Mouse (Mus musculus) lung, postnatal 0 days (tissue): ENCODE measurements around the gene Gm49601.

Experiments used
- CTCF ChIP-seq: IDR thresholded peaks from 2 replicates; pipeline ENCODE4 v1.5.1; 2016; ENCODE audit warnings: antibody characterized with exemption, mild to moderate bottlenecking
- EP300 ChIP-seq: IDR thresholded peaks from 2 replicates; pipeline ENCODE4 v1.6.1; 2016; ENCODE audit warnings: antibody characterized with exemption, mild to moderate bottlenecking, control low read depth

DNA sequence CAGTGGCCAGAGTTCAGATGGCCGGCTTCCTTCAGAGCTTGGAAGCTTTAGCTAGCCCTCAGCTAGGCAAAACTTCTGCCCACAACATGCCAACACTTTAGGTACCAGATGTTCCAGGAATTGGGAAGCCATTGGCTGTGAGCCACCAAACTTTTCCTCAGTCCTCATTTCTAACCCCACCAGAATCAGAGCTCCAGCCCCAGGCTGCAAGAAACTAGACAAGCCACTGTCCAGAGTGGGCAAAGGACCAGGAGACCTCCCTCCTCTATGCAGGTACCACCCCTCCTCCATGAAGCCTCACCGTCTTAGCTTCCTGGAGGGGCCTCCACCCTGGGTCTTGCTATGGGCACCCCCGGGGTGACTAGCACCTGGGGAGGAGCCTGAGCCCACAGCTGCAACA is 936 bp upstream of the Gm49601 start:
- TF ChIP-seq EP300 (no peak), CTCF (no peak)
